ENCODE assay signal across 8 mouse cellular contexts in genomic region chr2:75703375-75704181, GRCm38 (mm10). TPM values are rescaled to one million over a fixed set of nuclear protein-coding genes. Genes with fewer than 3 reads are reported as not detected.
A peak's percentile ranks its signal among the peaks of the same experiment; 100 is the strongest.
DNase-seq lines count a peak whose midpoint lies in the region; ATAC-seq lines count a peak whose summit lies in the region.

No protein-coding gene starts in this region.

- H3K9me3 ChIP-seq in erythroblast, embryonic 14.5 days (ENCODE audit: control insufficient read depth, low read length): no peaks in the 10 kb centered on the region
- no peaks in the 10 kb centered on the region for H3K9me3 ChIP-seq in heart, embryonic 11.5 days (replicated peaks; ENCODE audit: control insufficient read depth, low read length)
- H3K9me3 ChIP-seq in kidney, embryonic 16.5 days (ENCODE audit: low read length): no peaks in the 10 kb centered on the region
- no peaks in the 10 kb centered on the region for H3K9me3 ChIP-seq in liver, embryonic 11.5 days (ENCODE audit: control insufficient read depth, low read length)
- H3K9me3 ChIP-seq in stomach, embryonic 14.5 days (ENCODE audit: control insufficient read depth, low read depth, low read length): no peaks in the 10 kb centered on the region

- peak; percentile 94 to 95 for DNase-seq in B cell, adult 2 months
- peak; percentile 93 for DNase-seq in brain, adult 2 months (ENCODE audit: low read depth, low spot score)
- peak; percentile 89 for DNase-seq in liver, embryonic 11.5 days (ENCODE audit: low spot score)
- peak; percentile 87 for DNase-seq in naive thymus-derived CD4-positive, alpha-beta T cell, adult 2 months (ENCODE audit: low read depth)

- H3K36me3 ChIP-seq in erythroblast, embryonic 14.5 days (ENCODE audit: control insufficient read depth): peaks cover 38% of the 10 kb centered on the region
- H3K36me3 ChIP-seq in heart, embryonic 11.5 days (ENCODE audit: control insufficient read depth, insufficient read depth, low read length): no peaks in the 10 kb centered on the region
- no peaks in the 10 kb centered on the region for H3K36me3 ChIP-seq in kidney, embryonic 16.5 days (ENCODE audit: insufficient read depth, low read length)
- no peaks in the 10 kb centered on the region for H3K36me3 ChIP-seq in liver, embryonic 11.5 days (ENCODE audit: control insufficient read depth, insufficient read depth, low read length)
- no peaks in the 10 kb centered on the region; the same call in 1 of the 2 replicates for H3K36me3 ChIP-seq in stomach, embryonic 14.5 days (ENCODE audit: control insufficient read depth, insufficient read depth, low read length)

- no peaks in the 10 kb centered on the region for H3K27me3 ChIP-seq in erythroblast, embryonic 14.5 days (ENCODE audit: control insufficient read depth)
- H3K27me3 ChIP-seq in heart, embryonic 11.5 days (ENCODE audit: control insufficient read depth, insufficient read depth, low read length): no peaks in the 10 kb centered on the region
- no peaks in the 10 kb centered on the region for H3K27me3 ChIP-seq in kidney, embryonic 16.5 days (ENCODE audit: insufficient read depth, low read length)
- no peaks in the 10 kb centered on the region for H3K27me3 ChIP-seq in liver, embryonic 11.5 days (replicated peaks; ENCODE audit: control insufficient read depth, insufficient read depth, low read length)
- H3K27me3 ChIP-seq in stomach, embryonic 14.5 days (ENCODE audit: control insufficient read depth, insufficient read depth, low read length): no peaks in the 10 kb centered on the region

- H3K4me2 ChIP-seq in heart, embryonic 11.5 days: peak overlapping the region; percentile 85
- H3K4me2 ChIP-seq in kidney, embryonic 16.5 days (replicated peaks; ENCODE audit: low read depth, low read length): peak overlapping the region; percentile 67
- H3K4me2 ChIP-seq in liver, embryonic 11.5 days: peak overlapping the region; percentile 67
- H3K4me2 ChIP-seq in stomach, embryonic 14.5 days (replicated peaks; ENCODE audit: low read depth, low read length): peak overlapping the region; percentile 79

- peak; percentile 60 for ATAC-seq in heart, embryonic 11.5 days (replicated peaks; ENCODE audit: insufficient number of reproducible peaks, low FRiP score, low TSS enrichment)
- ATAC-seq in kidney, embryonic 16.5 days (ENCODE audit: low FRiP score, low TSS enrichment): peak; percentile 70
- peak; percentile 44 for ATAC-seq in liver, embryonic 11.5 days (replicated peaks; ENCODE audit: low FRiP score)
- ATAC-seq in stomach, embryonic 14.5 days (ENCODE audit: insufficient number of reproducible peaks, insufficient read depth, low FRiP score, low read depth): peak; percentile 31

- under 1% methylated on average over 62 of the region's 62 CpGs for WGBS in heart, embryonic 11.5 days (ENCODE audit: insufficient replicate concordance)
- under 1% methylated on average over 62 of the region's 62 CpGs for WGBS in kidney, embryonic 16.5 days
- WGBS in liver, embryonic 11.5 days: under 1% methylated on average over 62 of the region's 62 CpGs
- under 1% methylated on average over 57 of the region's 62 CpGs for WGBS in stomach, embryonic 14.5 days

- H3K27ac ChIP-seq in heart, embryonic 11.5 days (ENCODE audit: low read depth, low read length): peak overlapping the region; percentile 94
- H3K27ac ChIP-seq in kidney, embryonic 16.5 days (ENCODE audit: low read length): peak overlapping the region; percentile 99
- peak overlapping the region; percentile 99 for H3K27ac ChIP-seq in liver, embryonic 11.5 days (ENCODE audit: low read depth, low read length)
- H3K27ac ChIP-seq in stomach, embryonic 14.5 days (ENCODE audit: low read length): peak overlapping the region; percentile 97

- H3K9ac ChIP-seq in heart, embryonic 11.5 days (ENCODE audit: low read depth, low read length): peak overlapping the region; percentile 93
- peak overlapping the region; percentile 96 for H3K9ac ChIP-seq in kidney, embryonic 16.5 days (replicated peaks; ENCODE audit: low read length)
- H3K9ac ChIP-seq in liver, embryonic 11.5 days (ENCODE audit: low read depth, low read length): peak overlapping the region; percentile 90
- peak overlapping the region; percentile 92 for H3K9ac ChIP-seq in stomach, embryonic 14.5 days (replicated peaks; ENCODE audit: low read depth, low read length)

- peak overlapping the region; percentile 100 for H3K4me3 ChIP-seq in erythroblast, embryonic 14.5 days (replicated peaks)
- peak overlapping the region; percentile 63 for H3K4me3 ChIP-seq in heart, embryonic 11.5 days (ENCODE audit: low read depth, low read length)
- H3K4me3 ChIP-seq in kidney, embryonic 16.5 days (ENCODE audit: low read length): peak overlapping the region; percentile 98
- peak overlapping the region; percentile 73 for H3K4me3 ChIP-seq in liver, embryonic 11.5 days (ENCODE audit: low read depth, low read length)
- peak overlapping the region; percentile 95 for H3K4me3 ChIP-seq in stomach, embryonic 14.5 days (ENCODE audit: low read depth, low read length)

- peaks cover 78% of the 10 kb centered on the region for H3K4me1 ChIP-seq in erythroblast, embryonic 14.5 days (ENCODE audit: control insufficient read depth)
- peaks cover 41% of the 10 kb centered on the region for H3K4me1 ChIP-seq in heart, embryonic 11.5 days (ENCODE audit: control insufficient read depth, insufficient read depth, low read length)
- H3K4me1 ChIP-seq in kidney, embryonic 16.5 days (ENCODE audit: insufficient read depth, low read length): peaks cover 62% of the 10 kb centered on the region
- peaks cover 41% of the 10 kb centered on the region for H3K4me1 ChIP-seq in liver, embryonic 11.5 days (replicated peaks; ENCODE audit: control insufficient read depth, insufficient read depth, low read length)
- H3K4me1 ChIP-seq in stomach, embryonic 14.5 days (ENCODE audit: control insufficient read depth, insufficient read depth, low read length): peaks cover 26% of the 10 kb centered on the region

RNA-seq across cellular contexts. Expression of gene Nfe2l2, which starts 0.9 kb away (rescaled TPM):
- 1.6 and 1.7 TPM in 2 replicates for polyA plus RNA-seq in erythroblast, embryonic 14.5 days (2012)
- polyA plus RNA-seq in heart, embryonic 11.5 days (2014; fragmentation: Nextera tagmentation; extraction: Ambion mirVana): 46.7 and 48.7 TPM in 2 replicates
- 87.7 and 90.7 TPM in 2 replicates for polyA plus RNA-seq in kidney, embryonic 16.5 days (2015; fragmentation: Nextera tagmentation; extraction: Ambion mirVana)
- polyA plus RNA-seq in liver, embryonic 11.5 days (2014; fragmentation: Nextera tagmentation; extraction: Ambion mirVana): 69.6 and 77.5 TPM in 2 replicates
- 88.4 and 92.8 TPM in 2 replicates for polyA plus RNA-seq in stomach, embryonic 14.5 days (2014; fragmentation: Nextera tagmentation; extraction: Ambion mirVana)

RNA-seq across cellular contexts. Expression of gene Hnrnpa3, which starts 44.5 kb away (rescaled TPM):
- polyA plus RNA-seq in erythroblast, embryonic 14.5 days (2012): 16.1 and 18.8 TPM in 2 replicates
- 164 and 174 TPM in 2 replicates for polyA plus RNA-seq in heart, embryonic 11.5 days (2014; fragmentation: Nextera tagmentation; extraction: Ambion mirVana)
- polyA plus RNA-seq in kidney, embryonic 16.5 days (2015; fragmentation: Nextera tagmentation; extraction: Ambion mirVana): 281 and 293 TPM in 2 replicates
- 222 and 234 TPM in 2 replicates for polyA plus RNA-seq in liver, embryonic 11.5 days (2014; fragmentation: Nextera tagmentation; extraction: Ambion mirVana)
- polyA plus RNA-seq in stomach, embryonic 14.5 days (2014; fragmentation: Nextera tagmentation; extraction: Ambion mirVana): 247 and 253 TPM in 2 replicates

Comparison
In these comparisons a context has a peak if more than half of its experiments do, and no peak if none do; other contexts are left out.
1. Peak in every context shown above with its lines: DNase-seq, ATAC-seq, H3K4me3 ChIP-seq and H3K27ac ChIP-seq.
2. RNA of gene Nfe2l2, which starts 0.9 kb away (polyA plus RNA-seq): 88.4 to 92.8 TPM in stomach, embryonic 14.5 days, 87.7 to 90.7 TPM in kidney, embryonic 16.5 days, 69.6 to 77.5 TPM in liver, embryonic 11.5 days and 46.7 to 48.7 TPM in heart, embryonic 11.5 days; 1.6 to 1.7 TPM in erythroblast, embryonic 14.5 days; every median in the first group is over 10 times any median in the second.